Mouse (Mus musculus) limb, embryonic 10.5 days (tissue): ENCODE results near the gene Kif6. TPM values are rescaled to one million over a fixed set of nuclear protein-coding genes. Genes with fewer than 3 reads are reported as not detected.

Source experiments
- DNase-seq: peaks from one replicate; pipeline ENCODE4 v3.0.0-alpha.2; 2017; ENCODE audit warnings: low spot score
- H3K27ac ChIP-seq: fragments of 300-500 bp; sonication (generic); 2 replicates; pipeline ENCODE4 v1.5.1; 2016; ENCODE audit warnings: mild to moderate bottlenecking
- H3K27me3 ChIP-seq: fragments of 300-500 bp; sonication (generic); 2 replicates; pipeline ENCODE4 v1.6.1; 2016; ENCODE audit warnings: low read depth, mild to moderate bottlenecking; ENCODE audit not compliant: poor library complexity, severe bottlenecking
- H3K36me3 ChIP-seq: fragments of 300-500 bp; sonication (generic); 2 replicates; pipeline ENCODE4 v1.6.1; 2016; ENCODE audit warnings: mild to moderate bottlenecking, moderate library complexity
- H3K4me1 ChIP-seq: fragments of 300-500 bp; sonication (generic); 2 replicates; pipeline ENCODE4 v1.6.1; 2016
- H3K4me3 ChIP-seq: fragments of 300-500 bp; sonication (generic); 2 replicates; pipeline ENCODE4 v1.5.1; 2016; ENCODE audit warnings: mild to moderate bottlenecking, moderate library complexity
- H3K9me3 ChIP-seq: fragments of 300-500 bp; sonication (generic); replicated peaks from 2 replicates; pipeline ENCODE4 v1.6.1; 2016; ENCODE audit warnings: mild to moderate bottlenecking
- WGBS: fragments of 180-500 bp; shearing (Covaris S2); methylation state at CpG from one replicate; pipeline ENCODE4 v1.1.7; 2016; 5-methylcytosine and 5-hydroxymethylcytosine counted together
- polyA plus RNA-seq: library from polyadenylated mRNA; unstranded; fragments of >200 nt; fragmentation: Nextera tagmentation; extraction: Ambion mirVana; gene quantifications from 2 replicates; pipeline ENCODE4 v1.2.1, GENCODE M21; 2016

Gene Kif6
- polyA plus RNA-seq, 1 experiment from 2014 or later, result 4.3 TPM

- Histone ChIP-seq H3K4me3 (no peak overlapping the region), H3K4me1 (no peaks in the 10 kb centered on the region), H3K9me3 (no peaks in the 10 kb centered on the region), H3K36me3 (no peaks in the 10 kb centered on the region), H3K27me3 (no peaks in the 10 kb centered on the region), H3K27ac (no peak overlapping the region)
- no peak for DNase-seq
- WGBS, result 89% methylated on average over 5 of the region's 5 CpGs
Observed at GRCm38 (mm10) chr17:49727428-49728045, 112.6 kb downstream of the Kif6 start.

- no peak for DNase-seq
- Histone ChIP-seq H3K9me3 (no peaks in the 10 kb centered on the region), H3K27me3 (no peaks in the 10 kb centered on the region), H3K4me3 (no peak overlapping the region), H3K36me3 (no peaks in the 10 kb centered on the region), H3K27ac (no peak overlapping the region), H3K4me1 (no peaks in the 10 kb centered on the region)
- WGBS, result 84% methylated on average over 1 of the region's 1 CpGs
Observed at GRCm38 (mm10) chr17:49729856-49730255, 114.9 kb downstream of the Kif6 start.

GRCm38 (mm10) chr17:49732706-49733105 lies 117.8 kb downstream of the Kif6 start:
- no peaks in the 10 kb centered on the region for H3K4me1 ChIP-seq
- H3K27ac ChIP-seq, result no peak overlapping the region
- H3K27me3 ChIP-seq, result no peaks in the 10 kb centered on the region
- peaks cover 3% of the 10 kb centered on the region; the same call in 1 of the 2 replicates for H3K36me3 ChIP-seq
- H3K9me3 ChIP-seq, result no peaks in the 10 kb centered on the region
- WGBS, result 88% methylated on average over 8 of the region's 8 CpGs
- no peak overlapping the region for H3K4me3 ChIP-seq
- DNase-seq, result no peak

- WGBS, result 88% methylated on average over 6 of the region's 6 CpGs
Observed at GRCm38 (mm10) chr17:49734079-49734478, 119.1 kb downstream of the Kif6 start.

GRCm38 (mm10) chr17:49734776-49735175 lies 119.8 kb downstream of the Kif6 start:
- Histone ChIP-seq H3K4me1 (peaks cover 7% of the 10 kb centered on the region), H3K27ac (no peak overlapping the region), H3K9me3 (no peaks in the 10 kb centered on the region), H3K4me3 (no peak overlapping the region), H3K36me3 (peaks cover 3% of the 10 kb centered on the region; the same call in 1 of the 2 replicates), H3K27me3 (no peaks in the 10 kb centered on the region)
- WGBS, result 95% methylated on average over 2 of the region's 2 CpGs
- no peak for DNase-seq

More at GRCm38 (mm10) chr17:49734079-49734478, 119.1 kb downstream of the Kif6 start:
- no peak for DNase-seq
- no peak overlapping the region for H3K4me3 ChIP-seq
- H3K27ac ChIP-seq, result no peak overlapping the region
- H3K27me3 ChIP-seq, result no peaks in the 10 kb centered on the region
- peaks cover 3% of the 10 kb centered on the region; the same call in 1 of the 2 replicates for H3K36me3 ChIP-seq
- H3K9me3 ChIP-seq, result no peaks in the 10 kb centered on the region
- H3K4me1 ChIP-seq, result peaks cover 7% of the 10 kb centered on the region

- no peak for DNase-seq
- Histone ChIP-seq H3K9me3 (no peaks in the 10 kb centered on the region), H3K27me3 (no peaks in the 10 kb centered on the region), H3K36me3 (peaks cover 3% of the 10 kb centered on the region; the same call in 1 of the 2 replicates), H3K4me3 (no peak overlapping the region), H3K4me1 (peaks cover 7% of the 10 kb centered on the region), H3K27ac (no peak overlapping the region)
- WGBS, result 79% methylated on average over 3 of the region's 3 CpGs
Observed at GRCm38 (mm10) chr17:49736364-49736763, 121.4 kb downstream of the Kif6 start.

- Histone ChIP-seq H3K36me3 (peaks cover 3% of the 10 kb centered on the region; the same call in 1 of the 2 replicates), H3K9me3 (no peaks in the 10 kb centered on the region), H3K4me3 (no peak overlapping the region), H3K27me3 (no peaks in the 10 kb centered on the region), H3K4me1 (peaks cover 13% of the 10 kb centered on the region), H3K27ac (no peak overlapping the region)
- WGBS, result 97% methylated on average over 6 of the region's 6 CpGs
- no peak for DNase-seq
Observed at GRCm38 (mm10) chr17:49737217-49737774, 122.4 kb downstream of the Kif6 start.

- H3K9me3 ChIP-seq, result no peaks in the 10 kb centered on the region
- peaks cover 3% of the 10 kb centered on the region; the same call in 1 of the 2 replicates for H3K36me3 ChIP-seq
- no peaks in the 10 kb centered on the region for H3K27me3 ChIP-seq
- no peak overlapping the region for H3K4me3 ChIP-seq
- WGBS, result 85% methylated on average over 11 of the region's 11 CpGs
- peaks cover 18% of the 10 kb centered on the region for H3K4me1 ChIP-seq
- H3K27ac ChIP-seq, result no peak overlapping the region
- DNase-seq, result no peak
Observed at GRCm38 (mm10) chr17:49738351-49738750, 123.4 kb downstream of the Kif6 start.

- no peaks in the 10 kb centered on the region for H3K9me3 ChIP-seq
- DNase-seq, result no peak
- peaks cover 3% of the 10 kb centered on the region; the same call in 1 of the 2 replicates for H3K36me3 ChIP-seq
- H3K4me3 ChIP-seq, result no peak overlapping the region
- no peak overlapping the region for H3K27ac ChIP-seq
- no peaks in the 10 kb centered on the region for H3K27me3 ChIP-seq
- H3K4me1 ChIP-seq, result peaks cover 27% of the 10 kb centered on the region
- 91% methylated on average over 9 of the region's 9 CpGs for WGBS
Observed at GRCm38 (mm10) chr17:49739896-49740679, 125.2 kb downstream of the Kif6 start.

- Histone ChIP-seq H3K4me3 (no peak overlapping the region), H3K27me3 (no peaks in the 10 kb centered on the region), H3K27ac (peak overlapping the region; percentile 28; the same call in 1 of the 2 replicates), H3K4me1 (peaks cover 27% of the 10 kb centered on the region), H3K36me3 (peaks cover 3% of the 10 kb centered on the region; the same call in 1 of the 2 replicates), H3K9me3 (no peaks in the 10 kb centered on the region)
- no peak for DNase-seq
- 92% methylated on average over 4 of the region's 4 CpGs for WGBS
Observed at GRCm38 (mm10) chr17:49741172-49741571, 126.2 kb downstream of the Kif6 start.

GRCm38 (mm10) chr17:49741927-49742326 lies 127.0 kb downstream of the Kif6 start:
- H3K27ac ChIP-seq, result peak overlapping the region; percentile 19; the same call in 1 of the 2 replicates
- H3K4me1 ChIP-seq, result peaks cover 27% of the 10 kb centered on the region
- 66% methylated on average over 5 of the region's 5 CpGs for WGBS
- no peak for DNase-seq
- H3K36me3 ChIP-seq, result peaks cover under 1% of the 10 kb centered on the region; the same call in 1 of the 2 replicates
- no peak overlapping the region for H3K4me3 ChIP-seq
- H3K9me3 ChIP-seq, result no peaks in the 10 kb centered on the region; the same call in 1 of the 2 replicates
- no peaks in the 10 kb centered on the region for H3K27me3 ChIP-seq

GRCm38 (mm10) chr17:49743580-49744463 lies 128.9 kb downstream of the Kif6 start:
- no peaks in the 10 kb centered on the region; the same call in 1 of the 2 replicates for H3K9me3 ChIP-seq
- DNase-seq, result no peak
- H3K27me3 ChIP-seq, result no peaks in the 10 kb centered on the region
- H3K36me3 ChIP-seq, result peaks cover 3% of the 10 kb centered on the region; the same call in 1 of the 2 replicates
- no peak overlapping the region for H3K4me3 ChIP-seq
- 51% methylated on average over 14 of the region's 14 CpGs for WGBS
- peak overlapping the region; percentile 68 for H3K27ac ChIP-seq
- H3K4me1 ChIP-seq, result peaks cover 20% of the 10 kb centered on the region
